Mouse (Mus musculus): ENCODE results near the gene Gm5155. TPM values are rescaled to one million over a fixed set of nuclear protein-coding genes. Genes with fewer than 3 reads are reported as not detected.

The Gm5155 gene
- polyA plus RNA-seq (2012; rRNA removed) = not detected in 2 replicates

GRCm38 (mm10) chr7:17871467-17871866, at the start of gene Gm5155:
Gene Gm5155 (plus strand): TSS chr7:17871767.

Other genes starting within 250 kb of the Gm5155 start
- not detected in 2 replicates for gene Ceacam5, start 158.5 kb upstream of the Gm5155 start, polyA plus RNA-seq (2012; rRNA removed)
- not detected in 2 replicates for gene Ceacam14, start 59.1 kb upstream of the Gm5155 start, polyA plus RNA-seq (2012; rRNA removed)
- gene Ceacam11, start 100.4 kb downstream of the Gm5155 start, polyA plus RNA-seq (2012; rRNA removed) = not detected in 2 replicates
- not detected in 2 replicates for gene Ceacam13, start 138.1 kb downstream of the Gm5155 start, polyA plus RNA-seq (2012; rRNA removed)
- not detected in 2 replicates for gene Ceacam12, start 194.2 kb downstream of the Gm5155 start, polyA plus RNA-seq (2012; rRNA removed)